Mouse (Mus musculus) C2C12 (cell line): ENCODE data around the gene Cope. TPM values are rescaled to one million over a fixed set of nuclear protein-coding genes. Genes with fewer than 3 reads are reported as not detected.

Source experiments
- H3K27me3 ChIP-seq: one replicate; pipeline ENCODE4 v1.6.1; 2011; ENCODE audit not compliant: control insufficient read depth, insufficient read depth, insufficient read length
- H3K36me3 ChIP-seq: one replicate; pipeline ENCODE4 v1.6.1; 2011; ENCODE audit not compliant: control insufficient read depth, insufficient read depth
- H3K4me3 ChIP-seq: one replicate; pipeline ENCODE4 v1.5.1; 2011; ENCODE audit warnings: mild to moderate bottlenecking, control low read depth; ENCODE audit not compliant: poor library complexity, insufficient read depth, severe bottlenecking
- H3K79me2 ChIP-seq: one replicate; pipeline ENCODE4 v1.6.1; 2011; ENCODE audit not compliant: control insufficient read depth, insufficient read depth
- H3K79me3 ChIP-seq: one replicate; pipeline ENCODE4 v1.6.1; 2011; ENCODE audit warnings: low read depth, control low read depth
- H3ac ChIP-seq: one replicate; pipeline ENCODE3; 2011; ENCODE audit warnings: low read depth; ENCODE audit not compliant: control insufficient read depth, insufficient read length
- CEBPB ChIP-seq: IDR thresholded peaks from one replicate; pipeline ENCODE4 v1.6.1; 2011; ENCODE audit warnings: low read depth, mild to moderate bottlenecking, control low read depth, moderate library complexity
- CTCF ChIP-seq: IDR thresholded peaks from one replicate; pipeline ENCODE4 v1.5.1; 2011; ENCODE audit not compliant: control insufficient read depth, insufficient read depth, insufficient read length
- FOSL1 ChIP-seq: IDR thresholded peaks from one replicate; pipeline ENCODE4 v1.8.0; 2011; ENCODE audit warnings: mild to moderate bottlenecking, low read length; ENCODE audit not compliant: poor library complexity, insufficient read depth, severe bottlenecking
- MAX ChIP-seq: IDR thresholded peaks from one replicate; pipeline ENCODE4 v1.6.1; 2011; ENCODE audit warnings: mild to moderate bottlenecking, control low read depth
- MYOD1 ChIP-seq: IDR thresholded peaks from one replicate; pipeline ENCODE4 v1.6.1; 2011; ENCODE audit warnings: low read depth; ENCODE audit not compliant: control insufficient read depth, insufficient read length
- MYOG ChIP-seq: IDR thresholded peaks from one replicate; pipeline ENCODE4 v1.6.1; 2011; ENCODE audit not compliant: control insufficient read depth, insufficient read length; ENCODE audit errors: extremely low read depth
- USF1 ChIP-seq: IDR thresholded peaks from one replicate; pipeline ENCODE4 v1.6.1; 2011; ENCODE audit warnings: low read depth, mild to moderate bottlenecking, control low read depth, moderate library complexity
- polyA plus RNA-seq: library from polyadenylated mRNA; unstranded; fragments of >200 nt; fragmentation: generic; extraction: Trizol; gene quantifications from one replicate; pipeline ENCODE4 v1.2.1, GENCODE M21; 2012; ENCODE audit warnings: missing spikeins

Gene Cope
- polyA plus RNA-seq, 1 experiment: 158 TPM

GRCm38 (mm10) chr8:70332070-70332877 lies 30.0 kb downstream of the Cope start:
- Histone ChIP-seq H3K79me3 (no peaks in the 10 kb centered on the region), H3K4me3 (no peak overlapping the region), H3K27me3 (no peaks in the 10 kb centered on the region), H3ac (no peak overlapping the region), H3K79me2 (no peaks in the 10 kb centered on the region), H3K36me3 (peaks cover 65% of the 10 kb centered on the region)
- TF ChIP-seq CTCF (no peak), USF1 (no peak), MAX (no peak), MYOD1 (no peak)

- Histone ChIP-seq H3K27me3 (no peaks in the 10 kb centered on the region), H3K79me2 (no peaks in the 10 kb centered on the region), H3K36me3 (peaks cover 70% of the 10 kb centered on the region), H3ac (no peak overlapping the region), H3K79me3 (no peaks in the 10 kb centered on the region), H3K4me3 (no peak overlapping the region)
- TF ChIP-seq CEBPB (no peak), MYOD1 (no peak), CTCF (no peak), MYOG (no peak), FOSL1 (no peak), MAX (no peak)
These were observed 30.5 kb downstream of the Cope start for GRCm38 (mm10) chr8:70332878-70333202.

GRCm38 (mm10) chr8:70338931-70339330 lies 36.6 kb downstream of the Cope start:
- H3K4me3 ChIP-seq: no peak overlapping the region
- H3ac ChIP-seq: no peak overlapping the region
- peaks cover 32% of the 10 kb centered on the region for H3K79me2 ChIP-seq
- TF ChIP-seq FOSL1: no peak
- TF ChIP-seq CEBPB: no peak
- TF ChIP-seq CTCF: no peak
- TF ChIP-seq MYOD1: no peak
- no peak for TF ChIP-seq USF1
- TF ChIP-seq MYOG: no peak
- TF ChIP-seq MAX: no peak
- peaks cover 98% of the 10 kb centered on the region for H3K36me3 ChIP-seq
- no peaks in the 10 kb centered on the region for H3K27me3 ChIP-seq
- peaks cover 19% of the 10 kb centered on the region for H3K79me3 ChIP-seq

DNA sequence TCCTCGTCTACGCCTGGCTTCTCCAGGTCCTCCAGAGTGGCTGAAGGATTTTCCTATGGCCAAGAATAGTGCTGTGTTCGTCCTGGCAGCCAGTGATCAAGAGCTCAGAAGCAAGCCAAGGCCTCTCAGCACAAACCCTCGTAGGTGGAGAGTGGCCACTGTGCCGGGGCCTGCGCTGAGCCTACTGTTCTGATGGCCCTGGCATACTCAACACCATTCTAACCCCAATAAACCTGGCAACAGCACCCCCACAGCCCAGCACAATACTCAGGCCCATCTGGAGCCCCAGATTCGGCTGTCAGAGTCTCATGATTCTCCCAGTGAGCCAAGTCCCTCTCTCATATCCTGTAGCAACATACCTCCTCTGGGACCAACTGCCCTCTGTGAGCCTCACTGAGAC lies 38.3 kb downstream of the Cope start:
- Histone ChIP-seq H3K36me3 (peaks cover 85% of the 10 kb centered on the region), H3K4me3 (no peak overlapping the region), H3ac (no peak overlapping the region), H3K79me3 (peaks cover 34% of the 10 kb centered on the region), H3K27me3 (no peaks in the 10 kb centered on the region), H3K79me2 (peaks cover 49% of the 10 kb centered on the region)
- TF ChIP-seq CEBPB (no peak), FOSL1 (no peak), MYOD1 (no peak), MYOG (no peak), MAX (no peak), CTCF (no peak), USF1 (no peak)

DNA sequence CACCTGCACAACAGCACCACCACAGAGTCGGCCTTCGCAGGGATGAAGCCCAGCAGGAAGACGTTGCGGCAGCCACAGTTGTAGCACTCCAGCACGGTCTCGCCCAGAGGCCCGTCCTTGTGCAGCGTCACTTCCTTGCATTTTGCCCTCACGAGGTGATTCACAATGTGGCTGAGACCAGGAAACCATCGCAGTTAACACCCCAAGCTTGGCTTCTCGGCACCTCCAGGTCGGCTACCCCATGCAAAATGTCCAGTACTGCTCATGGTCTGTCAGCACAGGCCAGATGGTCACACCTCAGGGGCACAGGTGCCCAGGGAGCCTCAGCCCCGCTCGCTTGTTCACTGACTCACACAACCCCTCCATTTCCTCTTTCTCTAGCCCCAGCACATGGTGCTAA lies 39.7 kb downstream of the Cope start:
- H3K36me3 ChIP-seq: peaks cover 78% of the 10 kb centered on the region
- H3K79me3 ChIP-seq: peaks cover 48% of the 10 kb centered on the region
- peaks cover 63% of the 10 kb centered on the region for H3K79me2 ChIP-seq
- H3K27me3 ChIP-seq: no peaks in the 10 kb centered on the region
- TF ChIP-seq MAX: no peak
- no peak for TF ChIP-seq CTCF
- TF ChIP-seq FOSL1: no peak
- no peak for TF ChIP-seq MYOD1
- TF ChIP-seq CEBPB: no peak
- H3K4me3 ChIP-seq: no peak overlapping the region
- H3ac ChIP-seq: no peak overlapping the region

DNA sequence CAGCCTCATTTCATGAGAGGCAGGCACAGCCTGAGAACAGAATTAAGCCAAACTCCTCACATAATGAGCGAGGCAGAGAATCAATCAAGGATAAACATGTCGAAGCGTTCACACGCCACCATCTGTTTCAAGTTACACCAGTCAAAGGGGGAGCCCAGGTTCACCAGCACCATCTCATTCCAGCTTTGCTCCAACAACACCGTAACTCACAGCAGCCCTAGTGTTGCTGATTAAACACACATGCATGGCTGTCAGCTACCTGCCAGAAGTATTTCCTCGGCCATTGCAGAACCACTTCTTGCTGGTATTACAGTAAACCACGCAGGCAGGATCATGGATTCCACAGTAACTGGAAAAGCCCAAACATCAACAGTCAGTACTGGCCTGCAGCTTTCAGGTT lies 40.8 kb downstream of the Cope start:
- no peak overlapping the region for H3K4me3 ChIP-seq
- no peak for TF ChIP-seq USF1
- no peak for TF ChIP-seq CTCF
- no peak for TF ChIP-seq FOSL1
- no peak for TF ChIP-seq MYOD1
- no peak for TF ChIP-seq MYOG
- TF ChIP-seq CEBPB: no peak
- no peak for TF ChIP-seq MAX
- peaks cover 75% of the 10 kb centered on the region for H3K36me3 ChIP-seq

GRCm38 (mm10) chr8:70343696-70344095 lies 41.4 kb downstream of the Cope start:
- no peak overlapping the region for H3K4me3 ChIP-seq
- peaks cover 75% of the 10 kb centered on the region for H3K36me3 ChIP-seq
- H3K27me3 ChIP-seq: no peaks in the 10 kb centered on the region
- H3K79me2 ChIP-seq: peaks cover 80% of the 10 kb centered on the region
- no peak overlapping the region for H3ac ChIP-seq
- peaks cover 64% of the 10 kb centered on the region for H3K79me3 ChIP-seq
- TF ChIP-seq USF1: no peak
- TF ChIP-seq FOSL1: no peak
- TF ChIP-seq MYOD1: no peak

More for the DNA sequence above, 40.8 kb downstream of the Cope start:
- Histone ChIP-seq H3ac (no peak overlapping the region), H3K27me3 (no peaks in the 10 kb centered on the region), H3K79me2 (peaks cover 73% of the 10 kb centered on the region), H3K79me3 (peaks cover 58% of the 10 kb centered on the region)
